Mouse (Mus musculus): ENCODE data around the gene Pcgf3. TPM values are rescaled to one million over a fixed set of nuclear protein-coding genes. Genes with fewer than 3 reads are reported as not detected.
A peak's percentile ranks its signal among the peaks of the same experiment; 100 is the strongest.

Gene Pcgf3
- polyA plus RNA-seq, 1 experiment from 2014 or later, result 9.3 TPM

- 83% methylated on average over 3 of the region's 3 CpGs for WGBS
These were observed 61.6 kb downstream of the Pcgf3 start for GRCm38 (mm10) chr5:108522597-108522996.

GRCm38 (mm10) chr5:108534188-108534587 is 73.2 kb downstream of the Pcgf3 start:
- ATAC-seq, result no peak
- Histone ChIP-seq H3K4me1 (replicated peaks; ENCODE audit: control insufficient read depth, insufficient read depth, low read length) (no peaks in the 10 kb centered on the region), H3K9me3 (ENCODE audit: control insufficient read depth) (peaks cover 8% of the 10 kb centered on the region; the same call in 1 of the 2 replicates), H3K4me2 (replicated peaks; ENCODE audit: low read depth) (no peak overlapping the region), H3K27ac (ENCODE audit: low read depth, low read length) (no peak overlapping the region), H3K36me3 (ENCODE audit: control insufficient read depth, insufficient read depth) (no peaks in the 10 kb centered on the region), H3K27me3 (replicated peaks; ENCODE audit: control insufficient read depth, insufficient read depth, low read length) (no peaks in the 10 kb centered on the region), H3K9ac (ENCODE audit: low read depth, low read length) (no peak overlapping the region), H3K4me3 (ENCODE audit: low read depth, low read length) (no peak overlapping the region)
- TF ChIP-seq CTCF (IDR thresholded peaks at IDR 0.05; ENCODE audit: low read depth), result no peak
- 89% methylated on average over 2 of the region's 2 CpGs for WGBS

More at GRCm38 (mm10) chr5:108522597-108522996, 61.6 kb downstream of the Pcgf3 start:
- H3K27me3 ChIP-seq (replicated peaks; ENCODE audit: control insufficient read depth, insufficient read depth, low read length), result no peaks in the 10 kb centered on the region
- no peak overlapping the region for H3K4me3 ChIP-seq (ENCODE audit: low read depth, low read length)
- H3K36me3 ChIP-seq (ENCODE audit: control insufficient read depth, insufficient read depth), result no peaks in the 10 kb centered on the region
- H3K27ac ChIP-seq (ENCODE audit: low read depth, low read length), result no peak overlapping the region
- no peak for TF ChIP-seq CTCF (IDR thresholded peaks at IDR 0.05; ENCODE audit: low read depth)
- no peak overlapping the region for H3K4me2 ChIP-seq (replicated peaks; ENCODE audit: low read depth)
- ATAC-seq, result no peak
- H3K9ac ChIP-seq (ENCODE audit: low read depth, low read length), result no peak overlapping the region
- H3K9me3 ChIP-seq (ENCODE audit: control insufficient read depth), result no peaks in the 10 kb centered on the region
- H3K4me1 ChIP-seq (replicated peaks; ENCODE audit: control insufficient read depth, insufficient read depth, low read length), result no peaks in the 10 kb centered on the region

GRCm38 (mm10) chr5:108543516-108544291 is 82.7 kb downstream of the Pcgf3 start:
- Histone ChIP-seq H3K27ac (ENCODE audit: low read depth, low read length) (no peak overlapping the region), H3K36me3 (ENCODE audit: control insufficient read depth, insufficient read depth) (no peaks in the 10 kb centered on the region), H3K4me3 (ENCODE audit: low read depth, low read length) (no peak overlapping the region), H3K27me3 (replicated peaks; ENCODE audit: control insufficient read depth, insufficient read depth, low read length) (peaks cover under 1% of the 10 kb centered on the region), H3K4me2 (replicated peaks; ENCODE audit: low read depth) (no peak overlapping the region), H3K9ac (ENCODE audit: low read depth, low read length) (no peak overlapping the region), H3K4me1 (replicated peaks; ENCODE audit: control insufficient read depth, insufficient read depth, low read length) (no peaks in the 10 kb centered on the region), H3K9me3 (ENCODE audit: control insufficient read depth) (no peaks in the 10 kb centered on the region)
- TF ChIP-seq CTCF (IDR thresholded peaks at IDR 0.05; ENCODE audit: low read depth), result no peak
- WGBS, result 65% methylated on average over 7 of the region's 7 CpGs
- ATAC-seq, result no peak

DNA sequence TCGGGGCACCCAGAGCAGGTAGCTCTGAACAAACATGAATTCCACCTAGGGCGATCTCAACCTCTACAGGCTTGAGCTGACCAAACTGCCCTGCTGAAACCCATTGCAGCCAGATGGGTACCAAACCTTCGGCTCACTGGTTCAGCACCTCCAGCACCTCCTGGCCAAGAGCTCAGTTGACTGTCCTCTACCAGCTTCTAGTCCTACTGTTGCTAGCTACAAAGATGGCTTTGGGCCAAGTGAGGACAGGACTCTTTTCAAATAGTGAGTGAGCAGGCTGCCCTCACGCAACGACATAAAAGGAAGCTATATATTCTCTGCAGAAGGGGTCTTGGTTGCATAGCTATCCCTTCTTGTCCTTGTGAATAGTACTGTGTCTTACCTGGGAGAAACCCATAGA is 86.6 kb downstream of the Pcgf3 start:
- Histone ChIP-seq H3K9me3 (ENCODE audit: control insufficient read depth) (no peaks in the 10 kb centered on the region), H3K36me3 (ENCODE audit: control insufficient read depth, insufficient read depth) (no peaks in the 10 kb centered on the region), H3K4me1 (replicated peaks; ENCODE audit: control insufficient read depth, insufficient read depth, low read length) (no peaks in the 10 kb centered on the region), H3K9ac (ENCODE audit: low read depth, low read length) (no peak overlapping the region), H3K27me3 (replicated peaks; ENCODE audit: control insufficient read depth, insufficient read depth, low read length) (peaks cover 20% of the 10 kb centered on the region), H3K27ac (ENCODE audit: low read depth, low read length) (no peak overlapping the region), H3K4me2 (replicated peaks; ENCODE audit: low read depth) (no peak overlapping the region), H3K4me3 (ENCODE audit: low read depth, low read length) (no peak overlapping the region)
- ATAC-seq, result no peak
- WGBS, result 92% methylated on average over 5 of the region's 5 CpGs
- no peak for TF ChIP-seq CTCF (IDR thresholded peaks at IDR 0.05; ENCODE audit: low read depth)

- H3K27ac ChIP-seq (ENCODE audit: low read depth, low read length), result no peak overlapping the region
- no peaks in the 10 kb centered on the region for H3K4me1 ChIP-seq (replicated peaks; ENCODE audit: control insufficient read depth, insufficient read depth, low read length)
- no peaks in the 10 kb centered on the region for H3K9me3 ChIP-seq (ENCODE audit: control insufficient read depth)
- 18% methylated on average over 7 of the region's 7 CpGs for WGBS
- TF ChIP-seq CTCF (IDR thresholded peaks at IDR 0.05; ENCODE audit: low read depth), result no peak
- peaks cover 20% of the 10 kb centered on the region for H3K27me3 ChIP-seq (replicated peaks; ENCODE audit: control insufficient read depth, insufficient read depth, low read length)
- no peaks in the 10 kb centered on the region for H3K36me3 ChIP-seq (ENCODE audit: control insufficient read depth, insufficient read depth)
- H3K4me3 ChIP-seq (ENCODE audit: low read depth, low read length), result peak overlapping the region; percentile 26
- ATAC-seq, result no peak
- no peak overlapping the region for H3K9ac ChIP-seq (ENCODE audit: low read depth, low read length)
- peak overlapping the region; percentile 55 for H3K4me2 ChIP-seq (replicated peaks; ENCODE audit: low read depth)
These were observed 88.1 kb downstream of the Pcgf3 start for GRCm38 (mm10) chr5:108549137-108549488.

DNA sequence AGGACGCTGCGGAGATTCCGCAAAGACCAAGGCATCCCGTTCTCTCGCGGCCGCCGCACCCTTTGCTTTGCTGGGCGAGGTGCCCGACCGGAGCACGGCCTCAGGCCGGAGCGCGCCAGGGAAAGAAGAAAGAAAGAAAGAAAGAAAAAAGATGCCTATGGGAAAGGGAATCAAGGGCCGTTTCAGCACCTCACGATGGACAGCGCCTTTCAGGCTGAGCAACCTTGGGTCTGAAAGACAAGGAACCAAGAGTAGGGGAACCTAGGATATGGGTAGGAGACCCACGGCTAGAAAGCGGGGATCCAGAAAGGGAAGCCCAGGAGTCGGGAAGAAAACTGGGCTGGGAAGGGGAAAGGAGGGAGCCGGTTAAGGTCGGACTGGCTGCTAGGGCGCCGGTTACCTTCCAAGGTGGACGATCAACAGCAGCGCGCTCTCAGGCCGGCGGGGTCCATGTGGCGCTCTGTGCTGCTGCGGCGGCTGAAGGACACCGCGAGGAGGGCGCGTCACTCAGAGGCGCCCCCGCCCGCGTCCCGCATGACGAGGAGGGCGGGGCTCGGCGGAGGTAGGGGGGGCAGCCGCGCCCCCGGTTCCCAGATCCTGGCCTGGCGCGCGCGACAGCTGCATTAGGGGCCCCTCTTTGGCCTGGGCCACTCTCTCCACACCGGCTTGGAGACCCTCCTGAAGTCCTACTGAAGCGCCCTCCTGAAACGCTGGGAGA is 88.6 kb downstream of the Pcgf3 start, which contains the start of gene Cplx1:
Cplx1 (minus strand) TSS at position 536 of the 718 bp plus-strand sequence.
- Histone ChIP-seq H3K9ac (ENCODE audit: low read depth, low read length) (no peak within 1 kb of the TSS), H3K4me3 (ENCODE audit: low read depth, low read length) (peak within 1 kb of the TSS; percentile 26), H3K27me3 (replicated peaks; ENCODE audit: control insufficient read depth, insufficient read depth, low read length) (peaks cover 20% of the 10 kb centered on the region), H3K36me3 (ENCODE audit: control insufficient read depth, insufficient read depth) (no peaks in the 10 kb centered on the region), H3K4me1 (replicated peaks; ENCODE audit: control insufficient read depth, insufficient read depth, low read length) (no peaks in the 10 kb centered on the region), H3K9me3 (ENCODE audit: control insufficient read depth) (no peaks in the 10 kb centered on the region), H3K27ac (ENCODE audit: low read depth, low read length) (no peak within 1 kb of the TSS), H3K4me2 (replicated peaks; ENCODE audit: low read depth) (peak within 1 kb of the TSS; percentile 55)
- ATAC-seq, result peak; percentile 69
- 1% methylated on average over 54 of the region's 56 CpGs for WGBS
- no peak for TF ChIP-seq CTCF (IDR thresholded peaks at IDR 0.05; ENCODE audit: low read depth)
